Mouse (Mus musculus) CH12.LX (cell line): ENCODE measurements around the gene Dzip3. TPM values are rescaled to one million over a fixed set of nuclear protein-coding genes. Genes with fewer than 3 reads are reported as not detected.

Experiments
- DNase-seq: peaks from one replicate; pipeline ENCODE4 v3.0.0-alpha.2; 2013; ENCODE audit errors: extremely low read depth
- H3K27ac ChIP-seq: 2 replicates; pipeline ENCODE4 v1.5.1; 2012; ENCODE audit warnings: low read depth, mild to moderate bottlenecking, control low read depth, moderate library complexity; ENCODE audit not compliant: insufficient read depth
- H3K27me3 ChIP-seq: replicated peaks from 2 replicates; pipeline ENCODE3; 2012; ENCODE audit warnings: inconsistent platforms
- H3K36me3 ChIP-seq, 2 experiments: replicated peaks in 1 of 2; 2 replicates each; pipeline versions ENCODE3 to v1.6.1; 2012; ENCODE audit warnings: inconsistent platforms in 1 of 2, low read length in 1 of 2, mild to moderate bottlenecking in 1 of 2, mixed read lengths in 1 of 2, moderate library complexity in 1 of 2; ENCODE audit not compliant: control insufficient read depth in 1 of 2, insufficient read depth in 1 of 2
- H3K4me1 ChIP-seq, 2 experiments: 2 replicates each; pipeline ENCODE4 v1.6.1; 2012; ENCODE audit warnings: inconsistent platforms in 1 of 2, moderate library complexity in 1 of 2; ENCODE audit not compliant: insufficient read depth in 2 of 2, control insufficient read depth in 1 of 2
- H3K4me2 ChIP-seq: 2 replicates; pipeline ENCODE4 v1.6.1; 2012; ENCODE audit warnings: low read depth, mild to moderate bottlenecking, control low read depth; ENCODE audit not compliant: poor library complexity, insufficient read depth, severe bottlenecking
- H3K4me3 ChIP-seq, 3 experiments: fragments of 150-350 bp in 1 of 3; sonication (generic) in 1 of 3; replicated peaks in 1 of 3; 2 replicates each; pipeline versions ENCODE3 to v1.5.1; 2011 to 2012; ENCODE audit warnings: low read depth in 2 of 3, low read length in 2 of 3, mild to moderate bottlenecking in 2 of 3, moderate library complexity in 2 of 3, control low read depth in 1 of 3, improper control_type of control experiment in 1 of 3, inconsistent platforms in 1 of 3, mixed read lengths in 1 of 3; ENCODE audit not compliant: poor library complexity in 1 of 3
- H3K79me2 ChIP-seq: replicated peaks from 2 replicates; pipeline ENCODE4 v1.6.1; 2012; ENCODE audit warnings: mild to moderate bottlenecking, moderate library complexity; ENCODE audit not compliant: control insufficient read depth, poor library complexity, insufficient read depth, severe bottlenecking; ENCODE audit errors: extremely low read depth
- H3K9ac ChIP-seq: 2 replicates; pipeline ENCODE4 v1.6.1; 2012; ENCODE audit warnings: low read depth, mild to moderate bottlenecking, control low read depth, moderate library complexity; ENCODE audit not compliant: insufficient read depth
- H3K9me3 ChIP-seq: replicated peaks from 2 replicates; pipeline ENCODE3; 2012; ENCODE audit warnings: low read length, inconsistent platforms, mixed read lengths
- CHD1 ChIP-seq: IDR thresholded peaks from 2 replicates; pipeline ENCODE4 v1.6.1; 2012; ENCODE audit warnings: low read depth, low read length, improper control_type of control experiment, inconsistent platforms
- EP300 ChIP-seq: IDR thresholded peaks from 2 replicates; pipeline ENCODE4 v1.6.1; 2011; ENCODE audit warnings: low read length, improper control_type of control experiment
- ETS1 ChIP-seq: conservative IDR thresholded peaks from 2 replicates; pipeline ENCODE4 v1.6.1; 2012; ENCODE audit warnings: low read depth, mild to moderate bottlenecking, inconsistent platforms, low read length, improper control_type of control experiment, moderate library complexity
- IRF4 ChIP-seq: IDR thresholded peaks from 2 replicates; pipeline ENCODE4 v1.6.1; 2014; ENCODE audit warnings: low read depth, mild to moderate bottlenecking, inconsistent platforms, low read length, improper control_type of control experiment
- JUN ChIP-seq: IDR thresholded peaks from 2 replicates; pipeline ENCODE4 v1.6.1; 2011; ENCODE audit warnings: low read depth, mild to moderate bottlenecking, low read length, improper control_type of control experiment, moderate library complexity; ENCODE audit not compliant: insufficient read depth
- JUND ChIP-seq: conservative IDR thresholded peaks from 2 replicates; pipeline ENCODE4 v1.6.1; 2011; ENCODE audit warnings: low read depth, low read length, improper control_type of control experiment
- MAFK ChIP-seq: IDR thresholded peaks from 2 replicates; pipeline ENCODE4 v1.6.1; 2011; ENCODE audit warnings: low read length, improper control_type of control experiment; ENCODE audit not compliant: insufficient replicate concordance
- MAX ChIP-seq: IDR thresholded peaks from 2 replicates; pipeline ENCODE4 v1.6.1; 2011; ENCODE audit warnings: low read length, improper control_type of control experiment
- MAZ ChIP-seq: IDR thresholded peaks from 2 replicates; pipeline ENCODE4 v1.6.1; 2012; ENCODE audit warnings: low read depth, mild to moderate bottlenecking, inconsistent platforms, low read length, improper control_type of control experiment, moderate library complexity
- MXI1 ChIP-seq: IDR thresholded peaks from 2 replicates; pipeline ENCODE4 v1.6.1; 2011; ENCODE audit warnings: mild to moderate bottlenecking, low read depth, low read length, improper control_type of control experiment
- MYC ChIP-seq: IDR thresholded peaks from 2 replicates; pipeline ENCODE4 v1.6.1; 2011; ENCODE audit warnings: low read depth, mild to moderate bottlenecking, improper control_type of control experiment, low read length
- NELFE ChIP-seq: IDR thresholded peaks from 2 replicates; pipeline ENCODE4 v1.6.1; 2011; ENCODE audit warnings: low read depth, low read length, improper control_type of control experiment
- PAX5 ChIP-seq: IDR thresholded peaks from 2 replicates; pipeline ENCODE4 v1.6.1; 2012; ENCODE audit warnings: low read length, inconsistent platforms, mixed read lengths
- RCOR1 ChIP-seq: conservative IDR thresholded peaks from 2 replicates; pipeline ENCODE4 v1.6.1; 2012; ENCODE audit warnings: low read depth, mild to moderate bottlenecking, inconsistent platforms, low read length, improper control_type of control experiment
- SIN3A ChIP-seq: IDR thresholded peaks from 2 replicates; pipeline ENCODE4 v1.6.1; 2012; ENCODE audit warnings: low read length, improper control_type of control experiment, inconsistent platforms
- TCF12 ChIP-seq: IDR thresholded peaks from 2 replicates; pipeline ENCODE4 v1.6.1; 2014; ENCODE audit warnings: low read depth, mild to moderate bottlenecking, inconsistent platforms, low read length, improper control_type of control experiment
- UBTF ChIP-seq: IDR thresholded peaks from 2 replicates; pipeline ENCODE4 v1.6.1; 2012; ENCODE audit warnings: low read depth, mild to moderate bottlenecking, inconsistent platforms, low read length, improper control_type of control experiment, moderate library complexity
- USF1 ChIP-seq: IDR thresholded peaks from 2 replicates; pipeline ENCODE4 v1.6.1; 2014; ENCODE audit warnings: low read depth, mild to moderate bottlenecking, inconsistent platforms, low read length, improper control_type of control experiment
- ZKSCAN1 ChIP-seq: IDR thresholded peaks from 2 replicates; pipeline ENCODE4 v1.6.1; 2012; ENCODE audit warnings: low read depth, inconsistent platforms, low read length, improper control_type of control experiment, borderline replicate concordance
- ZMIZ1 ChIP-seq: IDR thresholded peaks from 2 replicates; pipeline ENCODE4 v1.6.1; 2012; ENCODE audit warnings: low read depth, mild to moderate bottlenecking, inconsistent platforms, low read length, improper control_type of control experiment
- ZNF384 ChIP-seq: IDR thresholded peaks from 2 replicates; pipeline ENCODE4 v1.6.1; 2012; ENCODE audit warnings: low read depth, low read length, improper control_type of control experiment, inconsistent platforms
- dilution Hi-C: fragments of 300-500 bp; cut with MboI; formaldehyde crosslinking; loops from 2 replicates; pipeline ENCODE4 v1.14.3; 2020; ENCODE audit warnings: low sequenced_read_pairs; ENCODE audit not compliant: extremely low pct_unique_long_range_greater_than_20kb, extremely low pct_ligation_motif_present
- in situ Hi-C: fragments of 300-500 bp; cut with MboI; formaldehyde crosslinking; loops from 3 replicates; pipeline ENCODE4 v1.14.3; 2019; ENCODE audit warnings: low sequenced_read_pairs, low pct_ligation_motif_present, low pct_unique_long_range_greater_than_20kb, mixed read lengths
- polyA plus RNA-seq: library from polyadenylated mRNA; unstranded; fragments of >175 nt; gene quantifications from 2 replicates; pipeline ENCODE4 v1.2.1, GENCODE M21; 2012; ENCODE audit warnings: low read depth; ENCODE audit not compliant: insufficient read length
- total RNA-seq, 2 experiments: library from RNA; depleted of rRNA; stranded (reverse); fragments of 300-350 nt in 1 of 2; fragments of >200 nt in 1 of 2; gene quantifications; 2 replicates each; pipeline ENCODE4 v1.2.3; 2012 to 2014

Gene Dzip3
- total and polyA plus RNA-seq, 3 experiments: 17.0 to 31.6 (median 17.0) TPM

DNA sequence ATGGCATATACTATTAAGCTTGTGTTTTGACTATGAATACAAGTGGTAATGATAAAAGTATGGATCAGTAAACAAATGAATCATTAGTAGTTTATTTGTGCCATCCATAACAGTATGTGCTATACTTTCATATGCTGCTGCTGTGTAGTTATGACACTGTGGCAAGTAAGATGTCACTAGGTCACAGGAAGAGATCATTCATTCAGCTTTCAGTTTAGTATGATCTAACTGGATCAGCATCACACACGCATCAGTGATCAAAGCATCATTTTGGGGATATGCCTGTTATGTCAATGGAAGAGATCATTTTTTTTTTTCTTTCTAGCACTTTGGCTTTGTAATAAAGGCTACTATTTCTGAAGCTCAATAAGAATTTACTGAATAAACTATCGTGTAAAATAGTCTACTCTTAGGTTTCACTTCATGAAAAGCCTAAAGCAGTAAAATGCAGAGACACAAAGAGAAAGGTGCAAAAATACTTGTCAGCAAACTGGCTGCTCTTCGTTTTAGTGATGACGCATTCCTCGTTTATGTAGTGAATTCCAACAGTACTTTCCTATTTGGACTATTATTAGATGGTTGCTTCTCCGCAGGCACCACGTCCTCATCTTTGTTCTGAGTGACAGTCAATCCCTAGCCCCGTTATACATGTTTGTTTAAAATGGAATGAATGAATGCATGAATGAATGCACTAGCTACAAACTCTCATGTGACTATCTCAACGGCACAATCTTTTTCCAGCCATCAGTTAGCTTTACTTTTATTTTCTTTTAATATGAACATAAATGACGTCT lies 1.3 kb downstream of the Dzip3 start (continued):
- TF ChIP-seq RCOR1 (no peak), JUND (no peak), ZNF384 (no peak; the same call in 1 of the 2 replicates), MAZ (no peak), MXI1 (no peak), UBTF (no peak), MAX (no peak), SIN3A (no peak)
- TF ChIP-seq, all 38 proteins: peak for 7

DNA sequence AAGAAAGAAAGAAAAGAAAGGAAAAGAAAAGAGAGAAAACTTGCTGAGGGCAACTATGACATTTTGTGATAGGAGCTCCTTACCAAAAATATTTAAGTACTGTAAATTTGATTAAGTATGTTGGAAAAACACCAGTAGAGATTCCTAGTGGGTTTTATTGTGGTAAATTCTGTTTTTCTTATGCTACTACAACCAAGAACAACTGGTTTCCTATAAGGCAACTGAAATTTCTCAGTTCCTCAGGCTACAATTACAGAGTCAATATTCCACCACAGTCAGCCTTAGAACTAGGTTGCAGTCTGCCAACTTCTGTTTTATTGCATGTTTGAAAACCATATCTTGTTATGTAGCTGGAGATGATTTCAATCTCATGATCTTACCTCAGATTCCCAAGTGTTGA lies 4.3 kb downstream of the Dzip3 start:
- DNase-seq: no peak

DNA sequence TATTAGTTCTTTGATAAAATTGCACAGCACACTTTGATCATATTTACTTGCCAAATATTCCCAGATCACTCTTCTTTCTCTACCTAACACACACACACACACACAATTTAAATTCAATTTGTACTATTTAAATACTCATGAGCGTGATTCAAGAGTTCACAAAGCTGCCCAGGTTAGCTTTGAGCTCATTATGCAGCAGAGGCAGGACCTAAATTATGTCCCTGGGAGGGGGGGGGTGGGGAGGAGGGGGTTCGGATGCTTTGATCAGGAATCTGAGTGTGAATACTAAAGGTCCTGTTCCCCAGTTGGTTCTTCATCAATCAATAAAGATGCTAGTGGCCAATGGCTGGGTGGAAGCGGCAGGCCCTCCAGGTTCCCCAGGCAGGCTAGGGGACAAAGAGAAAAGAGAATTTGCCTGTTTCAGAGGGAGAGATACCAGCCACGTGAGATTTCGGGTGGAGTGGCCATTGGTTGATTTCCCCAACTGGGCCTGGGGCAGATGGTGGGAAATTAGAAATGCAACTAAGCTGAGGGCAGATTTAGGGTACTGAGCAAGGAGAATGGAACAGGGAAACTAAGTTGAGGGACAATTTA lies 8.8 kb downstream of the Dzip3 start:
- Histone ChIP-seq H3K27me3 (no peaks in the 10 kb centered on the region), H3K9ac (no peak overlapping the region), H3K79me2 (no peaks in the 10 kb centered on the region; the same call in 1 of the 2 replicates), H3K4me2 (no peak overlapping the region), H3K4me3 (no peak overlapping the region), H3K9me3 (no peaks in the 10 kb centered on the region), H3K36me3 (peaks cover 2 to 8% of the 10 kb centered on the region in 2 experiments), H3K27ac (no peak overlapping the region), H3K4me1 (peaks cover 0 to 29% of the 10 kb centered on the region in 2 experiments; a peak in 2 of 4 replicates)
- no peak for DNase-seq
- in situ Hi-C loops (no loop called here), dilution Hi-C loops (no loop called here)
- TF ChIP-seq ZKSCAN1 (no peak), USF1 (no peak), UBTF (no peak), CHD1 (no peak), NELFE (no peak), MAFK (no peak), TCF12 (no peak), ZMIZ1 (no peak), PAX5 (no peak), ETS1 (no peak), JUN (no peak), MYC (no peak), JUND (no peak)

More for the DNA sequence above, 4.3 kb downstream of the Dzip3 start:
- in situ Hi-C loops (no loop called here), dilution Hi-C loops (no loop called here)
- Histone ChIP-seq H3K9ac (no peak overlapping the region), H3K27me3 (no peaks in the 10 kb centered on the region), H3K9me3 (peaks cover 2% of the 10 kb centered on the region), H3K4me2 (no peak overlapping the region), H3K79me2 (peaks cover 21% of the 10 kb centered on the region), H3K4me1 (peaks cover 0 to 35% of the 10 kb centered on the region in 2 experiments; a peak in 2 of 4 replicates), H3K36me3 (peaks cover 0 to 7% of the 10 kb centered on the region in 2 experiments), H3K4me3 (no peak overlapping the region)
- TF ChIP-seq MYC (no peak), IRF4 (peak; percentile 67), EP300 (peak; percentile 68; the same call in 1 of the 2 replicates), PAX5 (no peak)
- TF ChIP-seq, all 38 proteins: peak for 2
- H3K27ac ChIP-seq: no peak overlapping the region
